Mouse (Mus musculus): ENCODE results near the gene Xylt2. TPM values are rescaled to one million over a fixed set of nuclear protein-coding genes. Genes with fewer than 3 reads are reported as not detected.
A peak's percentile ranks its signal among the peaks of the same experiment; 100 is the strongest.

Xylt2 gene
- total and polyA plus RNA-seq, 3 experiments, result 10.1 to 20.2 (median 16.3) TPM

GRCm38 (mm10) chr11:94621458-94621852 is 55.9 kb downstream of the Xylt2 start:
- Histone ChIP-seq H3K4me1 (ENCODE audit: control insufficient read depth in 1 of 2, insufficient read depth in 2 of 2) (peaks cover 9 to 21% of the 10 kb centered on the region in 2 experiments), H3K79me2 (replicated peaks; ENCODE audit: control insufficient read depth, extremely low read depth, insufficient read depth, poor library complexity, severe bottlenecking) (no peaks in the 10 kb centered on the region), H3K36me3 (replicated peaks in 1 of 2; ENCODE audit: control insufficient read depth in 1 of 2, insufficient read depth in 1 of 2, low read length in 1 of 2) (no peaks in the 10 kb centered on the region), H3K9me3 (replicated peaks; ENCODE audit: low read length) (peaks cover 12% of the 10 kb centered on the region), H3K27ac (ENCODE audit: insufficient read depth, low read depth) (no peak overlapping the region), H3K9ac (ENCODE audit: insufficient read depth, low read depth) (no peak overlapping the region), H3K27me3 (replicated peaks) (no peaks in the 10 kb centered on the region), H3K4me2 (ENCODE audit: insufficient read depth, low read depth, poor library complexity, severe bottlenecking) (no peak overlapping the region; the same call in 1 of the 2 replicates), H3K4me3 (replicated peaks in 1 of 3; ENCODE audit: low read depth in 2 of 3, low read length in 2 of 3, poor library complexity in 1 of 3) (no peak overlapping the region)
- DNase-seq (ENCODE audit: extremely low read depth), result no peak
- TF ChIP-seq MAFK (IDR thresholded peaks at IDR 0.05; ENCODE audit: insufficient replicate concordance, low read length) (no peak), JUND (conservative IDR thresholded peaks at IDR 0.05; ENCODE audit: low read depth, low read length) (no peak), IRF4 (IDR thresholded peaks at IDR 0.05; ENCODE audit: low read depth, low read length) (no peak), CHD1 (IDR thresholded peaks at IDR 0.05; ENCODE audit: low read depth, low read length) (no peak), SMC3 (IDR thresholded peaks at IDR 0.05; ENCODE audit: low read depth, low read length) (peak; percentile 21; the same call in 1 of the 2 replicates), TCF12 (IDR thresholded peaks at IDR 0.05; ENCODE audit: low read depth, low read length) (no peak), POLR2AphosphoS2 (IDR thresholded peaks at IDR 0.05; ENCODE audit: low read depth, low read length) (no peak), JUN (IDR thresholded peaks at IDR 0.05; ENCODE audit: insufficient read depth, low read depth, low read length) (no peak), CTCF (conservative IDR thresholded peaks at IDR 0.05 in 1 of 2, IDR thresholded peaks at IDR 0.05 in 1 of 2; ENCODE audit: low read depth in 2 of 2, low read length in 2 of 2) (peak in 1 of 2 experiments; percentile 47; a peak in 2 of 4 replicates), RCOR1 (conservative IDR thresholded peaks at IDR 0.05; ENCODE audit: low read depth, low read length) (no peak), ZKSCAN1 (IDR thresholded peaks at IDR 0.05; ENCODE audit: borderline replicate concordance, low read depth, low read length) (no peak), ETS1 (conservative IDR thresholded peaks at IDR 0.05; ENCODE audit: low read depth, low read length) (no peak), ZMIZ1 (IDR thresholded peaks at IDR 0.05; ENCODE audit: low read depth, low read length) (no peak), NRF1 (IDR thresholded peaks at IDR 0.05; ENCODE audit: low read depth, low read length) (no peak), CHD2 (IDR thresholded peaks at IDR 0.05; ENCODE audit: low read length) (no peak), MEF2A (IDR thresholded peaks at IDR 0.05; ENCODE audit: borderline replicate concordance, low read depth, low read length) (no peak), TBP (conservative IDR thresholded peaks at IDR 0.05; ENCODE audit: low read depth, low read length) (no peak), MAX (IDR thresholded peaks at IDR 0.05; ENCODE audit: low read length) (no peak), RAD21 (IDR thresholded peaks at IDR 0.05; ENCODE audit: low read depth, low read length) (peak; percentile 6), SIN3A (IDR thresholded peaks at IDR 0.05; ENCODE audit: low read length) (no peak), USF2 (conservative IDR thresholded peaks at IDR 0.05; ENCODE audit: low read depth, low read length) (no peak), PAX5 (IDR thresholded peaks at IDR 0.05; ENCODE audit: low read length) (no peak), USF1 (IDR thresholded peaks at IDR 0.05; ENCODE audit: low read depth, low read length) (no peak), MAZ (IDR thresholded peaks at IDR 0.05; ENCODE audit: low read depth, low read length) (no peak), ELF1 (IDR thresholded peaks at IDR 0.05; ENCODE audit: low read depth, low read length) (no peak), ZC3H11A (IDR thresholded peaks at IDR 0.05; ENCODE audit: low read depth, low read length) (no peak), EP300 (IDR thresholded peaks at IDR 0.05; ENCODE audit: low read length) (no peak), UBTF (IDR thresholded peaks at IDR 0.05; ENCODE audit: low read depth, low read length) (no peak), POLR2A (IDR thresholded peaks at IDR 0.05; ENCODE audit: low read depth, low read length) (no peak), BHLHE40 (IDR thresholded peaks at IDR 0.05; ENCODE audit: low read depth, low read length) (no peak), ZNF384 (IDR thresholded peaks at IDR 0.05; ENCODE audit: low read depth, low read length) (peak; percentile 37; the same call in 1 of the 2 replicates), KAT2A (IDR thresholded peaks at IDR 0.05; ENCODE audit: insufficient replicate concordance, low read length) (no peak), MXI1 (IDR thresholded peaks at IDR 0.05; ENCODE audit: low read depth, low read length) (no peak)
- in situ Hi-C loops (cut with MboI; ENCODE audit: low pct_ligation_motif_present, low pct_unique_long_range_greater_than_20kb, low sequenced_read_pairs) (no loop called here), dilution Hi-C loops (cut with MboI; ENCODE audit: extremely low pct_ligation_motif_present, extremely low pct_unique_long_range_greater_than_20kb, low sequenced_read_pairs) (no loop called here)
